24 mouse cellular contexts compared by ENCODE assay signal in genomic region chr2:102701382-102701781, GRCm38 (mm10). TPM values are rescaled to one million over a fixed set of nuclear protein-coding genes. Genes with fewer than 3 reads are reported as not detected.
"Had no signal": no experiment of that assay in that cellular context is flagged by ENCODE, and none has a peak within 500 bp of the region (broad histone marks: within the 10 kb centered on the region; RNA-seq: fewer than 3 reads in every experiment).

No protein-coding gene starts in this region.

- H3K4me3 ChIP-seq: kidney, embryonic 15.5 days; limb, embryonic 12.5 days; limb, embryonic 15.5 days; midbrain, embryonic 10.5 days; midbrain, embryonic 13.5 days; myocyte; neural tube, embryonic 13.5 days; stomach, embryonic 15.5 days had no signal

- H3K4me2 ChIP-seq: kidney, embryonic 15.5 days; limb, embryonic 12.5 days; limb, embryonic 15.5 days; liver, embryonic 11.5 days; lung, embryonic 14.5 days; midbrain, embryonic 13.5 days; neural tube, embryonic 13.5 days; stomach, embryonic 15.5 days had no signal

- H3K4me1 ChIP-seq: kidney, embryonic 15.5 days; limb, embryonic 15.5 days; midbrain, embryonic 10.5 days; midbrain, embryonic 13.5 days; stomach, embryonic 15.5 days had no signal

- H3K9ac ChIP-seq: kidney, embryonic 15.5 days; limb, embryonic 12.5 days; limb, embryonic 15.5 days; liver, embryonic 14.5 days; liver, postnatal 0 days; lung, embryonic 14.5 days; midbrain, embryonic 13.5 days; neural tube, embryonic 13.5 days; stomach, embryonic 15.5 days had no signal

- H3K27ac ChIP-seq: kidney, embryonic 15.5 days; limb, embryonic 12.5 days; limb, embryonic 15.5 days; liver, embryonic 14.5 days; midbrain, embryonic 10.5 days; midbrain, embryonic 13.5 days; neural tube, embryonic 13.5 days; stomach, embryonic 15.5 days had no signal

- H3K27me3 ChIP-seq: kidney, embryonic 15.5 days; midbrain, embryonic 13.5 days; neural tube, embryonic 13.5 days; stomach, embryonic 15.5 days had no signal

- ATAC-seq: liver, postnatal 0 days; lung, postnatal 0 days; midbrain, embryonic 13.5 days; midbrain, embryonic 16.5 days had no signal

- H3K9me3 ChIP-seq: kidney, embryonic 15.5 days; limb, embryonic 12.5 days; limb, embryonic 15.5 days; midbrain, embryonic 10.5 days; midbrain, embryonic 13.5 days; neural tube, embryonic 13.5 days; stomach, embryonic 15.5 days had no signal

- H3K36me3 ChIP-seq: kidney, embryonic 15.5 days; limb, embryonic 12.5 days; limb, embryonic 15.5 days; midbrain, embryonic 10.5 days; midbrain, embryonic 13.5 days; neural tube, embryonic 13.5 days; stomach, embryonic 15.5 days had no signal

- DNase-seq: kidney, adult 8-10 months; kidney, postnatal 10 days; kidney, postnatal 36 days; left cerebral cortex, postnatal 4 days; liver, postnatal 0 days; lung, embryonic 14.5 days; retina, postnatal 1 day; right cerebral cortex, postnatal 25 days; spleen, adult 18-20 months; thymus, postnatal 36 days had no signal

RNA-seq across cellular contexts. Expression of gene Slc1a2, which starts 42.9 kb away (rescaled TPM):
- total RNA-seq: monocyte, adult 5-6 weeks; neutrophil, adult 5-6 weeks had no signal
